Mouse (Mus musculus) left cerebral cortex, adult 9 months (tissue): ENCODE results near the gene Ctsw.
A peak's percentile ranks its signal among the peaks of the same experiment; 100 is the strongest.

ENCODE experiments used
- DNase-seq, 2 experiments: peaks; one replicate each; pipeline ENCODE4 v3.0.0; 2022; ENCODE audit warnings: low spot score in 2 of 2

Gene Ctsw

GRCm38 (mm10) chr19:5431911-5432464 is 36.3 kb downstream of the Ctsw start:
- DNase-seq = no peak

GRCm38 (mm10) chr19:5430408-5430807 is 37.9 kb downstream of the Ctsw start:
- no peak for DNase-seq

GRCm38 (mm10) chr19:5429806-5430205 is 38.5 kb downstream of the Ctsw start:
- no peak for DNase-seq

- no peak for DNase-seq
Measured at GRCm38 (mm10) chr19:5429219-5429618, 39.1 kb downstream of the Ctsw start.

- no peak for DNase-seq
Measured at GRCm38 (mm10) chr19:5428083-5428482, 40.2 kb downstream of the Ctsw start.

- no peak for DNase-seq
Measured at GRCm38 (mm10) chr19:5426640-5427290, 41.5 kb downstream of the Ctsw start.

- no peak for DNase-seq
Measured at GRCm38 (mm10) chr19:5425906-5426565, 42.3 kb downstream of the Ctsw start.

GRCm38 (mm10) chr19:5424782-5425741 is 43.2 kb downstream of the Ctsw start, which contains the start of the genes Drap1 and AI837181:
Gene Drap1, minus strand, starts transcription at chr19:5424979.
Gene AI837181, plus strand, starts transcription at chr19:5425144.
- DNase-seq = peak; percentile 82 to 89

- DNase-seq = peak in 1 of 2 experiments; percentile 62
Measured at GRCm38 (mm10) chr19:5424092-5424781, 44.1 kb downstream of the Ctsw start.

- DNase-seq = no peak
Measured at GRCm38 (mm10) chr19:5423561-5423960, 44.7 kb downstream of the Ctsw start.

GRCm38 (mm10) chr19:5422895-5423443 is 45.3 kb downstream of the Ctsw start:
- DNase-seq = no peak

- DNase-seq = no peak
Measured at GRCm38 (mm10) chr19:5422267-5422666, 46.0 kb downstream of the Ctsw start.

- DNase-seq = no peak
Measured at GRCm38 (mm10) chr19:5421784-5422183, 46.5 kb downstream of the Ctsw start.

- DNase-seq = no peak
Measured at GRCm38 (mm10) chr19:5420579-5420978, 47.7 kb downstream of the Ctsw start.

GRCm38 (mm10) chr19:5419630-5420029 is 48.7 kb downstream of the Ctsw start:
- no peak for DNase-seq

- DNase-seq = no peak
Measured at GRCm38 (mm10) chr19:5418750-5419466, 49.4 kb downstream of the Ctsw start.
